Mouse (Mus musculus) lung, postnatal 0 days (tissue): ENCODE results near the gene Cdrt4. TPM values are rescaled to one million over a fixed set of nuclear protein-coding genes. Genes with fewer than 3 reads are reported as not detected.

Experiments
- ATAC-seq: fragments of 200-750 bp; cut with Nextera tagmentation; 2 replicates; pipeline ENCODE4 v1.8.0; 2017; ENCODE audit warnings: moderate library complexity
- DNase-seq: peaks from one replicate; pipeline ENCODE4 v3.0.0-alpha.2; 2016; ENCODE audit warnings: low spot score
- H3K27ac ChIP-seq: fragments of 300-500 bp; sonication (generic); 2 replicates; pipeline ENCODE4 v1.5.1; 2014; ENCODE audit warnings: antibody characterized with exemption, mild to moderate bottlenecking, low read length, mixed read lengths
- H3K27me3 ChIP-seq: fragments of 300-500 bp; sonication (generic); replicated peaks from 2 replicates; pipeline ENCODE4 v1.6.1; 2014; ENCODE audit warnings: low read length, mixed read lengths; ENCODE audit not compliant: insufficient read depth
- H3K36me3 ChIP-seq: fragments of 300-500 bp; sonication (generic); 2 replicates; pipeline ENCODE4 v1.6.1; 2014; ENCODE audit warnings: low read length, mixed read lengths; ENCODE audit not compliant: insufficient read depth
- H3K4me1 ChIP-seq: fragments of 300-500 bp; sonication (generic); 2 replicates; pipeline ENCODE4 v1.6.1; 2014; ENCODE audit warnings: antibody characterized with exemption, low read depth, low read length, mixed read lengths; ENCODE audit not compliant: insufficient read depth
- H3K4me2 ChIP-seq: fragments of 300-500 bp; sonication (generic); replicated peaks from 2 replicates; pipeline ENCODE4 v1.6.1; 2014; ENCODE audit warnings: low read depth, mild to moderate bottlenecking, low read length, moderate library complexity, mixed read lengths
- H3K4me3 ChIP-seq: fragments of 300-500 bp; sonication (generic); 2 replicates; pipeline ENCODE4 v1.5.1; 2014; ENCODE audit warnings: low read depth, low read length
- H3K9ac ChIP-seq: fragments of 300-500 bp; sonication (generic); replicated peaks from 2 replicates; pipeline ENCODE4 v1.6.1; 2014; ENCODE audit warnings: low read depth, mild to moderate bottlenecking
- H3K9me3 ChIP-seq: fragments of 300-500 bp; sonication (generic); 2 replicates; pipeline ENCODE4 v1.6.1; 2016; ENCODE audit warnings: low read length, mixed read lengths
- CTCF ChIP-seq: IDR thresholded peaks from 2 replicates; pipeline ENCODE4 v1.5.1; 2016; ENCODE audit warnings: antibody characterized with exemption, mild to moderate bottlenecking
- EP300 ChIP-seq: IDR thresholded peaks from 2 replicates; pipeline ENCODE4 v1.6.1; 2016; ENCODE audit warnings: antibody characterized with exemption, mild to moderate bottlenecking, control low read depth
- WGBS: fragments of 180-500 bp; shearing (Covaris S2); extraction: QIAGEN DNeasy Blood & Tissue Kit; methylation state at CpG from one replicate; pipeline ENCODE4 v1.1.7; 2014; 5-methylcytosine and 5-hydroxymethylcytosine counted together
- polyA plus RNA-seq: library from polyadenylated mRNA; unstranded; fragments of >200 nt; fragmentation: Nextera tagmentation; extraction: Ambion mirVana; gene quantifications from 2 replicates; pipeline ENCODE4 v1.2.1, GENCODE M21; 2015

Cdrt4 gene
- polyA plus RNA-seq, 1 experiment from 2014 or later: 0.23 TPM

DNA sequence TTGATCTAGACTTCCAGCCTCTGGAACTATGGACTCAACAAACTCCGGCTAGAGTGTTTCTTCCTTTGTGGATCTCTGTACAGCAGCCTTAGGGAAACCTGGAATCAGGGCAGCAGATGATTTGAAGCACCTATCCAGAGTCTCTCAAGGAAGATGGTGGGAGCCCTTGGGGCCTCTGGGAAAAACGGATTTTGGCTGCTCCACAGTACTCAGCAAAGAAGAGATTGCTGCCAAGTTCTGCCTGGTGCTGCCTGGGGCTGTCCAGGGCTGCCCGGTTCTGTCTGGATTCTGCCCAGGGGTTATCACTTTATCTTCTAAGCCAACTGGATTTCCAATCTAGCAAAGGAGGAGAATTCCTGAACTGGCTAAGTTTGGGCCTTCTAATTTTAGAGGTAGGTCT lies 58.8 kb downstream of the Cdrt4 start:
- Histone ChIP-seq H3K4me3 (no peak overlapping the region), H3K27ac (no peak overlapping the region), H3K4me1 (no peaks in the 10 kb centered on the region; the same call in 1 of the 2 replicates), H3K9ac (no peak overlapping the region), H3K36me3 (no peaks in the 10 kb centered on the region), H3K4me2 (no peak overlapping the region), H3K9me3 (no peaks in the 10 kb centered on the region), H3K27me3 (no peaks in the 10 kb centered on the region)
- TF ChIP-seq EP300 (no peak), CTCF (no peak)
- DNase-seq (no peak), ATAC-seq (no peak)
- 42% methylated on average over 3 of the region's 3 CpGs for WGBS

DNA sequence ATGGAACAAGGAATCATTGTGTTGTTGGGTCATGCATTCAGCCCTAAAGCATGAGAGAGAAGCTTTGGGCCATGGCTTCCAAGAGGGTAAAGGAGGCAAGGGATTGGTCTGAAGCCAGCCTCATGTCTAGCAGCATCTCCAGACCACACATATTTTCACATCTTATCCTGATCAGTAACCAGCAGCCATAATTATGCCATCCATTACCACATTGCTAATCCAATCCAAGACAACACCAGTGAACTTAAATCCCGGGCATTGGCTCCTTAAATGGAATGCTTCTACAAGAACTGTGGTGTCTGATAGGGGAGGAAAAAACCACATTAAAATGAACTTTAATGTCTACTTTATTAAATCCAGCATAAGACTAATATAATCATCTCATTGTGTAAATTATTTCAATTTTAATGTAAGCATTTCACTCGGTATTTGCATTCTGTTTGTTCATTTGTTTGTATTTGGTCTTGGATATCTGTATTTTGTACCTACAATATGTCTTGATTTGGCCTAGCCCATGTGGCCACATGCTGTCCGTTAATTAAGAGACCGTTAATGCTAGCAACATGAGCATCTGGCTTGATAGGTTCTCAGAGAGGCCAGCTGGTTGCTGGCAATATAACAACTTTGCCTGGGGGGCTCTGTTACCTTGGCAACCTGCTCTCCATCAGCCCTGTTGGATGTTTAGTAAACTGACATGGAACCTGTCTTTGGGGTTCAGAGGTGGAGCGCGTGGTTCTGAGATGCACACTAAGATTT lies 66.5 kb downstream of the Cdrt4 start:
- Histone ChIP-seq H3K9me3 (no peaks in the 10 kb centered on the region), H3K4me2 (no peak overlapping the region), H3K4me1 (peaks cover 5% of the 10 kb centered on the region; the same call in 1 of the 2 replicates), H3K9ac (no peak overlapping the region), H3K27me3 (no peaks in the 10 kb centered on the region), H3K36me3 (no peaks in the 10 kb centered on the region), H3K27ac (no peak overlapping the region), H3K4me3 (no peak overlapping the region)
- WGBS: 80% methylated on average over 6 of the region's 6 CpGs
- no peak for DNase-seq
- TF ChIP-seq EP300: no peak
- no peak for TF ChIP-seq CTCF
- no peak for ATAC-seq

DNA sequence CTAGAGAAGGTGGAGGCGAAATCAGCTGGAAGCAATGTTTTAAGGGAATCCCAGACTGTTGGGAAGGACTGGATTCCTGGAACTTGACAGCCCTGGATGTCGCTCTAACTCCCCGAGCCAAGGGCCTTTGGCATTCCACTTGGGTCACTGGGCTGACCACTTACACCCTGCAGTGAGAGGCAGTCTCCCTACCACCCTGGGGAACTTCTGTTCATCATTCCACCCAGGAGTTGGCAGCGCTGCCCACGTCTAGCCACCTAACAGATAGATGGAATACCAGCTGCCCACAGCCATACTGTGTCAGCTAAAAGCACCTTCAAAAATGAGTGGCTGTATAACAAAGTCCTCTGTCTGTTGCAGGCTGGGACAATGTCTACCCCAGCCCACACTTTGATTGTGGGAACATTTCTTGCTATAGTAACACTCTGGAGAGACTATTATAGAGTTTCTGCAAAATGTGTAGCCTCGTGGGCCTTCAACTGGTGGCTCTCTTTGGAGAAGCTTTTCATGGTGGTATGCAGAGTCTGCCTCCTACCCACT lies 67.2 kb downstream of the Cdrt4 start:
- no peak overlapping the region for H3K4me2 ChIP-seq
- H3K4me1 ChIP-seq: peaks cover 5% of the 10 kb centered on the region; the same call in 1 of the 2 replicates
- H3K9me3 ChIP-seq: no peaks in the 10 kb centered on the region
- 0 out of 2 replicates have a peak, but pooled peaks have one; percentile 31 for TF ChIP-seq EP300
- peak; percentile 39 for TF ChIP-seq CTCF
- no peak overlapping the region for H3K9ac ChIP-seq
- ATAC-seq (peak; percentile 40), DNase-seq (peak; percentile 48)
- H3K27me3 ChIP-seq: no peaks in the 10 kb centered on the region
- H3K4me3 ChIP-seq: no peak overlapping the region
- 56% methylated on average over 6 of the region's 6 CpGs for WGBS
- H3K36me3 ChIP-seq: no peaks in the 10 kb centered on the region
- no peak overlapping the region for H3K27ac ChIP-seq

DNA sequence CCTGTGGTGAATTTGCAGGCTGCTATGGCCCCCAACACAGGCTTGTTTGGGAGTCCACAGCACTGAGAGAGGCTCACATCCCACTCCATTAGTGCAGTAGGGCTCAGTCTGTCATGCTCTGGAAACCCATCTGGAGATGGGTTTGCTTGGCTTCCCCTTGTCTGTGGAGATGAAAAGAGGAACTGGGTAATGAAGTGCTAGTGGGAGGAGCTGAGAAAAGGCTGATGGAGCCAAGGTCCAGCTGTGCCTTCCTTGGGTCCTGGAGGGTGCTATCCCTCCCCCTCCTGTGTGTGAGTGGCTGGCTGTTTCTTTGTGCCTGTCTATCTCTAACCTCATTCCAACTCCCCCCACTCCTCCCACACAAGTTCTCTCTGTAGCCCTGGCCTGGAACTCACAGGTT lies 69.6 kb downstream of the Cdrt4 start:
- ATAC-seq (peak; percentile 84), DNase-seq (peak; percentile 92)
- Histone ChIP-seq H3K36me3 (no peaks in the 10 kb centered on the region), H3K4me3 (no peak overlapping the region), H3K27me3 (no peaks in the 10 kb centered on the region), H3K27ac (peak overlapping the region; percentile 64), H3K4me2 (no peak overlapping the region), H3K9ac (no peak overlapping the region), H3K4me1 (peaks cover 12% of the 10 kb centered on the region; the same call in 1 of the 2 replicates), H3K9me3 (no peaks in the 10 kb centered on the region)
- no peak for TF ChIP-seq CTCF
- peak; percentile 52; the same call in 1 of the 2 replicates for TF ChIP-seq EP300

DNA sequence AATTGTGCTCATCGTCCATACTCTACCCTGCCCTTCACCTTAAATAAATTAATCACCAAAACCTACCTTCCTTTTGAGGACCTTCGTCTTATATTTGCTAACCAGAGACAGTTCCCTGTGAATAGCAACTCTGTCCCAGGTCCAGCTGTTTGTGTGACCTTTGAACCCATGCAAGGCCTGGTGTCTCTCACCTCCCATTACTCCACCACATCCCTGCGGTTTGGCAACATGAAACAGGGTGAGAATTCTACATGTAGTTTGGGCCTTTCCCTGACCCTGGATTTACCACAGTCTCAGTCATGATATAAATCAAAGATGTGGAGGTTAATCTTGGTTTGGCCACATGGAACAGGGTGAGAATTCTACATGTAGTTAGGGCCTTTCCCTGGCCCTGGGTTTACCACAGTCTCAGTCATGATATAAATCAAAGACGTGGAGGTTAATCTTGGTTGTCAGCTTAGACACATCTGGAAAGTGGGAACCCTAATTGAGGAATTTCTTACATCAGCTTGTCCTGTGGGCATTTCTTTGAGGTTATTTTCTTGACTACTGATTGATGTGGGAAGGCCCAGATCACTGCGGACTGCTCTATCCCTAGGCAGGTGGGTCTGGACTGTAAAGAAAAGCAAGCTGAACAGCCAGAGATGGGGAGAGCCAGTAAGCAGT lies 70.3 kb downstream of the Cdrt4 start:
- Histone ChIP-seq H3K4me2 (no peak overlapping the region), H3K27ac (no peak overlapping the region), H3K9me3 (no peaks in the 10 kb centered on the region), H3K4me3 (no peak overlapping the region), H3K27me3 (no peaks in the 10 kb centered on the region), H3K36me3 (no peaks in the 10 kb centered on the region), H3K9ac (no peak overlapping the region), H3K4me1 (peaks cover 17% of the 10 kb centered on the region)
- WGBS: 54% methylated on average over 5 of the region's 5 CpGs
- TF ChIP-seq EP300: no peak
- TF ChIP-seq CTCF: no peak
- ATAC-seq: no peak
- DNase-seq: no peak

DNA sequence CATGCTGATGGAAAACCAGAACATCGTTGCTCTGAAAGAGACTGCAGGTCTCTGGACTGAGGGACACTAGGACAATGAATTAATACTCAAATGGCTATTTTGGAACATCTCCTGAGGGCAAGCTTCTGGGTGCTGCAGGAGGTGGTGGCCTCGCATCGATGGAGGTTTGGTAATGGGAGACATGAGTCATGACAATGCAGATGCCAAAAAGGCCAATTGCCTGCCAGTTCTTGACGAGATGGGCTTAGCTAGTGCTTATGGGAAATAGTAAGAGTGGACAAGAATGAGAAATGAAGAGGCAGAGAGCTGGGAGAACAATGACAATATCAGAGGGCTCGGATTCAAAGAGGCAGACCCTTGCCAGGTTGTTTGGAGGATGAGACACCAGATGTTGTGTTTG lies 72.5 kb downstream of the Cdrt4 start:
- peak; percentile 61 for DNase-seq
- H3K27ac ChIP-seq: 0 out of 2 replicates have a peak overlapping the region, but pooled peaks have one; percentile 20
- no peak for TF ChIP-seq EP300
- TF ChIP-seq CTCF: no peak
- no peaks in the 10 kb centered on the region for H3K9me3 ChIP-seq
- ATAC-seq: no peak
- peaks cover 37% of the 10 kb centered on the region for H3K4me1 ChIP-seq
- H3K4me2 ChIP-seq: no peak overlapping the region
- WGBS: 50% methylated on average over 5 of the region's 5 CpGs
- no peaks in the 10 kb centered on the region for H3K36me3 ChIP-seq
- no peaks in the 10 kb centered on the region for H3K27me3 ChIP-seq
- H3K4me3 ChIP-seq: no peak overlapping the region
- no peak overlapping the region for H3K9ac ChIP-seq
